Mouse (Mus musculus) hindbrain, embryonic 16.5 days (tissue): Measurements from ENCODE around the gene Gm17455. TPM values are rescaled to one million over a fixed set of nuclear protein-coding genes. Genes with fewer than 3 reads are reported as not detected.

Source experiments
- ATAC-seq: fragments of 200-750 bp; cut with Nextera tagmentation; 2 replicates; pipeline ENCODE4 v1.8.0; 2017; ENCODE audit warnings: moderate TSS enrichment, moderate library complexity
- H3K27ac ChIP-seq: fragments of 300-500 bp; sonication (generic); 2 replicates; pipeline ENCODE4 v1.5.1; 2014; ENCODE audit warnings: low read depth, mild to moderate bottlenecking, control low read depth, low read length, moderate library complexity
- H3K27me3 ChIP-seq: fragments of 300-500 bp; sonication (generic); replicated peaks from 2 replicates; pipeline ENCODE4 v1.6.1; 2014; ENCODE audit warnings: low read length; ENCODE audit not compliant: control insufficient read depth, insufficient read depth
- H3K36me3 ChIP-seq: fragments of 300-500 bp; sonication (generic); 2 replicates; pipeline ENCODE4 v1.6.1; 2014; ENCODE audit warnings: mild to moderate bottlenecking, low read length, moderate library complexity, mixed read lengths; ENCODE audit not compliant: control insufficient read depth, insufficient read depth
- H3K4me1 ChIP-seq: fragments of 300-500 bp; sonication (generic); 2 replicates; pipeline ENCODE4 v1.6.1; 2014; ENCODE audit warnings: low read depth, low read length; ENCODE audit not compliant: control insufficient read depth, insufficient read depth
- H3K4me2 ChIP-seq: fragments of 300-500 bp; sonication (generic); 2 replicates; pipeline ENCODE4 v1.6.1; 2014; ENCODE audit warnings: mild to moderate bottlenecking, low read length, control low read depth, moderate library complexity
- H3K4me3 ChIP-seq: fragments of 300-500 bp; sonication (generic); 2 replicates; pipeline ENCODE4 v1.5.1; 2014; ENCODE audit warnings: mild to moderate bottlenecking, low read length, control low read depth, moderate library complexity
- H3K9ac ChIP-seq: fragments of 300-500 bp; sonication (generic); 2 replicates; pipeline ENCODE4 v1.6.1; 2014; ENCODE audit warnings: low read depth, mild to moderate bottlenecking, control low read depth, low read length, moderate library complexity
- H3K9me3 ChIP-seq: fragments of 300-500 bp; sonication (generic); 2 replicates; pipeline ENCODE4 v1.6.1; 2014; ENCODE audit warnings: mild to moderate bottlenecking, low read length, moderate library complexity; ENCODE audit not compliant: control insufficient read depth
- WGBS: fragments of 180-500 bp; shearing (Covaris S2); extraction: QIAGEN DNeasy Blood & Tissue Kit; methylation state at CpG from one replicate; pipeline ENCODE4 v1.1.7; 2014; 5-methylcytosine and 5-hydroxymethylcytosine counted together
- polyA plus RNA-seq: library from polyadenylated mRNA; unstranded; fragments of >200 nt; fragmentation: Nextera tagmentation; extraction: Ambion mirVana; gene quantifications from 2 replicates; pipeline ENCODE4 v1.2.1, GENCODE M21; 2015

Gene Gm17455
- polyA plus RNA-seq, 1 experiment from 2014 or later = 14.0 TPM

DNA sequence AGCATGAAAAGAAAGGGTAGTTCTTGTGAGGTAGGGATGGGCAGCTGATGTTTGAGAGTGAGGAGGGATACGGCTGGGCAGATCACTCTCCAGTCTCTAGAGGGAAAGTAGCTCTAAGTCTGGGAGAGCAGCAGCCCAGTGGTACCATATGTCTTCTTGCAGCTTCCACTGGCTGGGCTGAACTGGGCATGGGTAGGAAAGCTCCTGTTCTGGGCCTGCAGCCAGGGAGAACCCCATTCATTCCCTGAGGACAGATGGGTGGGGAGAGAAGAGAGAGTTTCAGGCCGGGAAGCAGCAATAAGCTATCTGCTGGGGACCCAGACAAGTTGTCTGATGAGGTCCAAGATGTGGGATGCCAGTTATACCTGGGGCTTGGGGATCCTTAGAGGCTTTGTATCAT, 29.4 kb upstream of the Gm17455 start:
- Histone ChIP-seq H3K4me2 (no peak overlapping the region), H3K4me1 (no peaks in the 10 kb centered on the region; the same call in 1 of the 2 replicates), H3K27ac (no peak overlapping the region), H3K36me3 (no peaks in the 10 kb centered on the region), H3K27me3 (no peaks in the 10 kb centered on the region), H3K9me3 (no peaks in the 10 kb centered on the region), H3K4me3 (no peak overlapping the region), H3K9ac (no peak overlapping the region)
- ATAC-seq = peak; percentile 61
- WGBS = 56% methylated on average over 2 of the region's 2 CpGs

DNA sequence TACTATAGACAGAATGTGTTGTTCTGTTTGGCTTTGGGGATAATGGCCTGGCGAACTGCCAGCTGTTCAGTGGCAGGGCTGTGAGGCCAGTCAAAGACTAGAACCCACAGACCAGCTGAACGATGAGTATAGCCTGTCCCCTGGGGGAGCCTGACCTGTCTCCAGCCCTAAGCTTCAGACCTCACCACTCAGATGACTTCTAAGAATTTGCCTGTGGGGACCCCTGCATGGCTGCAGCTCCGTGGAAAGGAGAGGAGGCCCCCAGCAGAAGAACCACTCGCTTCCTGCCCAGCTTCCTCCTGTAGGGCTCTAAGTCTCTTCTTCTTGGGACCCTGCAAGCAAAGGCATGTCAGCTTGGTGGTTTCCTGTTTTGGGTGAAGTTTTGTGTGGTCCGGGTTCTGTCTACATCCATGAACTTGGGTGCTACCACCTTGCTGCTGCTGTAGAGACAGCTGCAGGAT, 28.9 kb upstream of the Gm17455 start:
- Histone ChIP-seq H3K9me3 (no peaks in the 10 kb centered on the region), H3K9ac (no peak overlapping the region), H3K4me1 (no peaks in the 10 kb centered on the region; the same call in 1 of the 2 replicates), H3K27ac (no peak overlapping the region), H3K4me2 (no peak overlapping the region), H3K4me3 (no peak overlapping the region), H3K36me3 (no peaks in the 10 kb centered on the region), H3K27me3 (no peaks in the 10 kb centered on the region)
- WGBS = 72% methylated on average over 5 of the region's 5 CpGs
- ATAC-seq = 0 out of 2 replicates have a peak, but pooled peaks have one; percentile 23

DNA sequence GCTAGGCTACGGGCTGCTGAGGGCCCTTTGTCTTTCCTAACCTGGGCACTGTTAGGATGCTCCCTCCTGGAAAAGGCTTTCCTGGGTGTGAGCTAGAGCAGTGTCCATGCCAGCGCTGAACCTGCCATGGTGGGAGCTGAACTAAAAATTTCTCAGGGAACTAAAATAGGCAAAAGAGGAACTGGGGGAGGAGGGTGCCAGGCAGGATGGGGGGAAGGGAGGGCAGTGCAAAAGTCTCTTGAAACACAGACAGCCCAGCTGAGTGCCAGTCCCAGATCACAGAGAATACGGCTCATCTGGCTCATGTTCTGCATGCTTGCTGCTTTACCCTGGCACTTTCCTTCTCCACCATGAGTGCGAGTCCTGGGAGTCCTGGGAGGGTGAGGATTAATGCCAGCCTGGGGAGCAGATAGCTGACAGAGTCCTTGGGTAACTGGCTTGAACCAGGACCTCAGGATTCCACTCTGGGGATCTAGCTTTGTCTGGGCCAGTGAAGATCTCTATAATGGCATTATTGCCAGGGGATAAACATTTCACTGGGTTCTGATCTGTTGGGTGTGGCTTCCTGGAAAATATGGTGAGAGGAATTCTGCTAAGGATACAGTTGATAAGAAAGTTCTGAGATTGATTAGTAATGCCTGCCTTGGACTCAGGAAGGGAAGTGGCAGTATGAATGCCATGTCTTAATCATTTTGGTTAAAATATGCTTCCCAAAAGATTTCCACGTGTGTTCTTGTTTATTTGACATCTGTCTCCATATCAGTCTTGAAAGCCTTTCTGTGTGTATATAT, 27.7 kb upstream of the Gm17455 start:
- no peak for ATAC-seq
- no peaks in the 10 kb centered on the region for H3K9me3 ChIP-seq
- 83% methylated on average over 5 of the region's 5 CpGs for WGBS
- no peak overlapping the region for H3K27ac ChIP-seq
- H3K9ac ChIP-seq = no peak overlapping the region
- H3K4me3 ChIP-seq = no peak overlapping the region
- H3K36me3 ChIP-seq = no peaks in the 10 kb centered on the region
- H3K4me2 ChIP-seq = no peak overlapping the region
- no peaks in the 10 kb centered on the region; the same call in 1 of the 2 replicates for H3K4me1 ChIP-seq
- H3K27me3 ChIP-seq = no peaks in the 10 kb centered on the region

- Histone ChIP-seq H3K27me3 (no peaks in the 10 kb centered on the region), H3K4me2 (no peak overlapping the region), H3K27ac (no peak overlapping the region), H3K4me3 (no peak overlapping the region), H3K4me1 (no peaks in the 10 kb centered on the region; the same call in 1 of the 2 replicates), H3K9ac (no peak overlapping the region), H3K9me3 (no peaks in the 10 kb centered on the region), H3K36me3 (no peaks in the 10 kb centered on the region)
- no peak for ATAC-seq
- WGBS = 71% methylated on average over 6 of the region's 6 CpGs
Measured at GRCm38 (mm10) chr10:60373543-60373936, 26.0 kb upstream of the Gm17455 start.

DNA sequence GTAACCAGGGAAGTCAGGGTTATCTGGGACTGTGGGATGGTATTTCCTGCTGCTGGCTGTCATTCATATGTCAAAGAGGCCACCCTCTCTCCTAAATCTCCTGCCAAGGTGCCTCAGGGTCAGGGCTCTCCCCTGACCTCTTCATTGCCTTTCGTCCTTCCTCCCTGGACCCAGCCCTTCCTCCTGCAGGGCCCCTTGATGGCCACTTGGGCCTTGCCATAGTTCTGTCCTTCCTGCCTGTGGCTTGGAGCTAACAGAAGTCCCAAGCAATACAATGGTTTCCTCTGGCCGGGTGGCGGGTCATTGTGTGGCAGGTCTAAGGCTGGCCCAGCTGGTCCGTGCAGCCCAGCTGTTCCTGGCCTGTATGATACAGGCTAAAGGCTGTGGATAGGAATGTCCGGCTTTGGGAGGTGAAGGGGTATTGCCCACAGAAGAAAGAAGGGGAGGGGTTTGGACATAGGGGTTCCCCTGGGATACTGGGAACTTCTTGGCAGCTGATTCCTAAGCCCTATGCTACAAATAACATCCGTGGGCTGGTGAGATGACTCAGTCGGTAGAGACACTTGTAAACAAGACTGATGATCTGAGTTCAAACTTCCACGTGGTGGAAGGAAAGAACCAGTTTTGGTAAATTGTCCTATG, 25.5 kb upstream of the Gm17455 start:
- no peak overlapping the region for H3K4me3 ChIP-seq
- H3K9me3 ChIP-seq = no peaks in the 10 kb centered on the region
- no peak overlapping the region for H3K27ac ChIP-seq
- no peaks in the 10 kb centered on the region for H3K27me3 ChIP-seq
- H3K36me3 ChIP-seq = no peaks in the 10 kb centered on the region
- 0 out of 2 replicates have a peak, but pooled peaks have one; percentile 22 for ATAC-seq
- H3K4me1 ChIP-seq = no peaks in the 10 kb centered on the region; the same call in 1 of the 2 replicates
- no peak overlapping the region for H3K9ac ChIP-seq
- no peak overlapping the region for H3K4me2 ChIP-seq
- 51% methylated on average over 8 of the region's 8 CpGs for WGBS

DNA sequence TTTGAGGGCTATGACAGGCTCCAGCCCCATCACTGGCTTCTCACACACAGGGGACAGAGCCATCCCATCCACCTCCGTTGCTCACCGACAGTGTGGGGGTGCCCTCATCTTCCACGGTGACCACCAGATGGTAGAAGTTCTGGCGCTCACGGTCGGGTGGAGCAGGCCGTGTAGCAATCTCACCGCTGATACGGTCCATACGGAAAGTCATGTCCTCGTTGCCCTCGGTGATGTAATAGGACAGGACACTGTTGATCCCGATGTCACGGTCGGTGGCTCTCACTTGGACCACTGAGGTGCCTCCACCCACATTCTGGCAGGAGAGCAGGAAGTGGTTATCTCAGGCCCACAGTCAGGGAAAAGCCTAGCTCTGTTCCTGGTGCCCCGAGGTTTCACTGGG, 22.8 kb upstream of the Gm17455 start:
- Histone ChIP-seq H3K4me3 (no peak overlapping the region), H3K4me1 (no peaks in the 10 kb centered on the region), H3K27me3 (no peaks in the 10 kb centered on the region), H3K9ac (no peak overlapping the region), H3K27ac (no peak overlapping the region), H3K36me3 (no peaks in the 10 kb centered on the region), H3K9me3 (no peaks in the 10 kb centered on the region), H3K4me2 (no peak overlapping the region)
- no peak for ATAC-seq
- 91% methylated on average over 16 of the region's 16 CpGs for WGBS

- Histone ChIP-seq H3K4me3 (no peak overlapping the region), H3K4me1 (no peaks in the 10 kb centered on the region), H3K27me3 (no peaks in the 10 kb centered on the region), H3K36me3 (no peaks in the 10 kb centered on the region), H3K9me3 (no peaks in the 10 kb centered on the region), H3K4me2 (no peak overlapping the region), H3K27ac (no peak overlapping the region), H3K9ac (no peak overlapping the region)
- no peak for ATAC-seq
- 80% methylated on average over 9 of the region's 9 CpGs for WGBS
Measured at GRCm38 (mm10) chr10:60379419-60379957, 20.0 kb upstream of the Gm17455 start.

DNA sequence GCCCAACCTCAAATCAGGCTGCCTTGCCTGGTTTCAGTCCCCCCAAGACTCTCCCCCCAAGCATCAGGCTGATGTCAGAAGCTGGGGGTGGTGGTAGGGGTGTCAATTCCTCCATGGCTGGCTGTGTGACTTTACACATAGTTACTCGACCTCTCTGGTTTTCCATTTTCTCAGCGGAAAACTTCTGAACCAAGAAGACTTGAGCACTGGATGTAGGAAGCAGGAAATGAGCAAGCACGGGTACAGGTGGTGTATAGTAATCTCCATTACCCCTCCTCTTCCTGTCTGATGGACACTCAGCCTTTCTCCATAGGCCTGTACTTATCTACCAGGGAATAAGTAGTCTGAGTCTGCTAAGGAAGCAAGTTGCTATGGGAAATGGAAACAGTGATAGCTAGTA, 19.3 kb upstream of the Gm17455 start:
- H3K4me1 ChIP-seq = no peaks in the 10 kb centered on the region
- H3K4me2 ChIP-seq = no peak overlapping the region
- no peak overlapping the region for H3K4me3 ChIP-seq
- H3K9me3 ChIP-seq = no peaks in the 10 kb centered on the region
- ATAC-seq = no peak
- 72% methylated on average over 3 of the region's 3 CpGs for WGBS
- no peak overlapping the region for H3K9ac ChIP-seq
- no peaks in the 10 kb centered on the region for H3K36me3 ChIP-seq
- H3K27me3 ChIP-seq = no peaks in the 10 kb centered on the region
- H3K27ac ChIP-seq = no peak overlapping the region
